8 mouse cellular contexts compared by ENCODE assay signal in genomic region chrX:143275202-143275601, GRCm38 (mm10).
DNase-seq lines count a peak whose midpoint lies in the region; ATAC-seq and TF ChIP-seq lines count a peak whose summit lies in the region.
"Had no signal": no experiment of that assay in that cellular context is flagged by ENCODE, and none has a peak within 500 bp of the region (broad histone marks: within the 10 kb centered on the region; RNA-seq: fewer than 3 reads in every experiment).

No protein-coding gene starts in this region.

- no peaks in the 10 kb centered on the region for H3K27me3 ChIP-seq in intestine, postnatal 0 days (replicated peaks; ENCODE audit: control insufficient read depth, insufficient read depth, low read length)
- no peaks in the 10 kb centered on the region for H3K27me3 ChIP-seq in intestine, embryonic 16.5 days (replicated peaks; ENCODE audit: control insufficient read depth, insufficient read depth, low read length)
- H3K27me3 ChIP-seq in embryonic facial prominence, embryonic 11.5 days (ENCODE audit: control insufficient read depth, insufficient read depth, low read length), result no peaks in the 10 kb centered on the region
- H3K27me3 ChIP-seq: limb, embryonic 15.5 days had no signal

- no peaks in the 10 kb centered on the region for H3K9me3 ChIP-seq in intestine, postnatal 0 days (ENCODE audit: control insufficient read depth)
- no peaks in the 10 kb centered on the region for H3K9me3 ChIP-seq in intestine, embryonic 16.5 days (ENCODE audit: control insufficient read depth, low read length)
- H3K9me3 ChIP-seq in embryonic facial prominence, embryonic 11.5 days (replicated peaks; ENCODE audit: control insufficient read depth, low read length), result no peaks in the 10 kb centered on the region
- H3K9me3 ChIP-seq: limb, embryonic 15.5 days had no signal

- no peak for ATAC-seq in intestine, postnatal 0 days
- ATAC-seq in intestine, embryonic 16.5 days, result no peak
- no peak for ATAC-seq in embryonic facial prominence, embryonic 11.5 days (replicated peaks; ENCODE audit: insufficient number of reproducible peaks, low FRiP score, low TSS enrichment, low read depth)

- no peaks in the 10 kb centered on the region for H3K36me3 ChIP-seq in intestine, postnatal 0 days (ENCODE audit: control insufficient read depth, insufficient read depth)
- no peaks in the 10 kb centered on the region for H3K36me3 ChIP-seq in intestine, embryonic 16.5 days (ENCODE audit: control insufficient read depth, insufficient read depth, low read length)
- H3K36me3 ChIP-seq in embryonic facial prominence, embryonic 11.5 days (replicated peaks; ENCODE audit: control insufficient read depth, insufficient read depth, low read depth, low read length), result no peaks in the 10 kb centered on the region
- H3K36me3 ChIP-seq: limb, embryonic 15.5 days had no signal

- DNase-seq in thymus, postnatal 4 days, result peak; percentile 5
- DNase-seq in thymus, postnatal 25 days, result no peak
- DNase-seq in embryonic facial prominence, embryonic 11.5 days (ENCODE audit: low spot score), result peak; percentile 21
- DNase-seq in yolk sac, embryonic 10.5 days (ENCODE audit: low spot score), result no peak
- no peak for DNase-seq in cerebellum, postnatal 36 days

- no peak overlapping the region for H3K27ac ChIP-seq in intestine, postnatal 0 days (ENCODE audit: low read depth, low read length)
- H3K27ac ChIP-seq in intestine, embryonic 16.5 days (ENCODE audit: low read length), result no peak overlapping the region
- no peak overlapping the region for H3K27ac ChIP-seq in embryonic facial prominence, embryonic 11.5 days (replicated peaks; ENCODE audit: low read depth, low read length)
- H3K27ac ChIP-seq: limb, embryonic 15.5 days had no signal

- TF ChIP-seq CTCF in intestine, postnatal 0 days (IDR thresholded peaks at IDR 0.05; ENCODE audit: low read depth), result peak; percentile 40

- no peak overlapping the region for H3K4me3 ChIP-seq in intestine, postnatal 0 days (ENCODE audit: low read depth, low read length)
- H3K4me3 ChIP-seq in intestine, embryonic 16.5 days (ENCODE audit: low read length), result no peak overlapping the region
- H3K4me3 ChIP-seq in embryonic facial prominence, embryonic 11.5 days (ENCODE audit: low read depth, low read length), result no peak overlapping the region
- H3K4me3 ChIP-seq: limb, embryonic 15.5 days had no signal

- no peak overlapping the region for H3K9ac ChIP-seq in intestine, postnatal 0 days (ENCODE audit: low read depth, low read length)
- no peak overlapping the region for H3K9ac ChIP-seq in intestine, embryonic 16.5 days (ENCODE audit: low read depth, low read length)
- H3K9ac ChIP-seq in embryonic facial prominence, embryonic 11.5 days (replicated peaks; ENCODE audit: low read length), result no peak overlapping the region
- H3K9ac ChIP-seq: limb, embryonic 15.5 days had no signal

- H3K4me2 ChIP-seq in intestine, postnatal 0 days (replicated peaks; ENCODE audit: low read depth), result no peak overlapping the region
- H3K4me2 ChIP-seq in intestine, embryonic 16.5 days (ENCODE audit: low read depth, low read length), result no peak overlapping the region
- H3K4me2 ChIP-seq in embryonic facial prominence, embryonic 11.5 days (ENCODE audit: low read depth, low read length), result no peak overlapping the region
- H3K4me2 ChIP-seq: limb, embryonic 15.5 days had no signal

- WGBS in intestine, postnatal 0 days, result 47% methylated on average over 5 of the region's 5 CpGs
- WGBS in intestine, embryonic 16.5 days, result 40% methylated on average over 5 of the region's 5 CpGs
- WGBS in embryonic facial prominence, embryonic 11.5 days, result 41% methylated on average over 5 of the region's 5 CpGs

- H3K4me1 ChIP-seq in intestine, postnatal 0 days (replicated peaks; ENCODE audit: control insufficient read depth, insufficient read depth, low read length), result no peaks in the 10 kb centered on the region
- H3K4me1 ChIP-seq in intestine, embryonic 16.5 days (ENCODE audit: control insufficient read depth, insufficient read depth, low read length), result no peaks in the 10 kb centered on the region
- H3K4me1 ChIP-seq in embryonic facial prominence, embryonic 11.5 days (ENCODE audit: control insufficient read depth, insufficient read depth, low read length), result no peaks in the 10 kb centered on the region
- H3K4me1 ChIP-seq: limb, embryonic 15.5 days had no signal

Comparison
In these comparisons a context has a peak if more than half of its experiments do, and no peak if none do; other contexts are left out.
1. DNase-seq: peak in thymus, postnatal 4 days (single experiment) and embryonic facial prominence, embryonic 11.5 days (single experiment); none in thymus, postnatal 25 days (single experiment), yolk sac, embryonic 10.5 days (single experiment) and cerebellum, postnatal 36 days (0 of 2).